ENCODE assay signal across 8 mouse cellular contexts in the genomic region with DNA sequence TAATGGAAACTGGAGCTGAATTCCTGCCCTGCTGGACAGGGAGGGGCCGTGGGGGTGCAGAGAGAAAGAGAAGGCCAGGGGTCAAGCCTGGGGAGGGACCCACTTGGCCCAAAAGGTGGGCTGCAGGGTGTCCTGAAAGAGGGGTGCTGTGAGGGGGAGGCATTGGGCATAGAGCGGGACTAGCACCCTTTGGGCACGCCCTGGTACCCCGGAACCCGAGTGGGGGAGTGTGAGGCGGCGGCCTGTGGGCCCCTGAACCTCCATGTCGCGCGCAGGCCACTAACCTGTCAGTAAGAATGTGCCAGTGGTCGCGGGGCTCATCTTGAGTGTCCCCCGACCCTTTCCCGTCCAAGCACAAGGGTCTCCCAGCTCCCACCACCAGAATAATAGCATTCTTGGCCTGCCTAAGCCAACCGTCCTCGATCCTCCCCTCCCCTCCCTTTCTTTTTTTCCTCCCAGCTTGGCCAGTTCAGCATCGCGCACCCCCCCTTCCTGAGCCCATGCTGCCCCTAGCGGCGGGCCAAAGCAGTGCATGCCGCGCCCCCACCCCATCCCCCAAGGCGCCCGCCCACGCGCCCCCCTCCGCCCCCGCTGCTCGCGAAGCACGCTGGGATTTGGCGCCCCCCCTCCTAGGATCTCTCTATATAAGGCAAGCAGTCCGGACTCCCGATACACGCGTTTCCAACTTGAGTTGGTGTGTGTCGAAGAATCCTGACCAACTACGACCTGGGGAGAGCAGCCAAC. TPM values are rescaled to one million over a fixed set of nuclear protein-coding genes. Genes with fewer than 3 reads are reported as not detected.
DNase-seq lines count a peak whose midpoint lies in the region; ATAC-seq and TF ChIP-seq lines count a peak whose summit lies in the region.

Gene Sgce (minus strand): TSS at position 512 of the 744 bp plus-strand sequence.
Gene Peg10 (plus strand): TSS at position 611 of the 744 bp plus-strand sequence.

- H3K9ac ChIP-seq in hindbrain, embryonic 14.5 days = peak within 1 kb of the TSS; percentile 89

- H3K27ac ChIP-seq in hindbrain, embryonic 14.5 days = peak within 1 kb of the TSS; percentile 89

- in situ Hi-C loops in Patski (cut with MboI; ENCODE audit: low pct_unique_long_range_greater_than_20kb) = loop anchor here (10.0 to 25.0 kb wide), 2 partner anchors 335 to 368 kb away; no protein-coding TSS in a partner anchor

- H3K36me3 ChIP-seq in hindbrain, embryonic 14.5 days (replicated peaks; ENCODE audit: control insufficient read depth, insufficient read depth) = no peaks in the 10 kb centered on the region

- peak; percentile 47 for ATAC-seq in Patski
- ATAC-seq in hindbrain, embryonic 14.5 days (ENCODE audit: low FRiP score) = peak; percentile 70

- H3K9me3 ChIP-seq in hindbrain, embryonic 14.5 days (ENCODE audit: control insufficient read depth, low read length) = peaks cover 23% of the 10 kb centered on the region; the same call in 1 of the 2 replicates

- POLR2A ChIA-PET in Patski (lab: Charles Lee) = interaction anchor here (0.6 kb wide), 1 partner anchor 361 kb away, joined by 3 read pairs; no protein-coding TSS in a partner anchor

- peak within 1 kb of the TSS; percentile 58 for H3K4me3 ChIP-seq in hindbrain, embryonic 14.5 days (replicated peaks; ENCODE audit: low read length)

- TF ChIP-seq CTCF in Patski (IDR thresholded peaks at IDR 0.05) = no peak

- H3K27me3 ChIP-seq in Patski = peaks cover 3% of the 10 kb centered on the region
- H3K27me3 ChIP-seq in hindbrain, embryonic 14.5 days (ENCODE audit: control insufficient read depth, insufficient read depth, low read length) = no peaks in the 10 kb centered on the region

- H3K4me2 ChIP-seq in hindbrain, embryonic 14.5 days (replicated peaks) = peak within 1 kb of the TSS; percentile 68

- H3K4me1 ChIP-seq in hindbrain, embryonic 14.5 days (replicated peaks; ENCODE audit: control insufficient read depth, insufficient read depth, low read length) = peaks cover 3% of the 10 kb centered on the region; the same call in 1 of the 2 replicates

- WGBS in hindbrain, embryonic 14.5 days = 46% methylated on average over 37 of the region's 38 CpGs

- CTCF ChIA-PET in Patski (lab: Charles Lee) = no interaction called here

- DNase-seq in Patski (ENCODE audit: low read depth, low spot score) = no peak
- DNase-seq in cerebellum, postnatal 25 days = peak; percentile 82 to 91
- peak; percentile 73 for DNase-seq in gastrocnemius, adult 18-20 months (ENCODE audit: low spot score)
- peak; percentile 78 for DNase-seq in hindbrain, embryonic 14.5 days (ENCODE audit: low spot score)
- peak; percentile 55 to 64 for DNase-seq in left cerebral cortex, adult 18-20 months (ENCODE audit: low spot score in 2 of 2)
- DNase-seq in lung, postnatal 25 days (ENCODE audit: low spot score) = peak; percentile 57
- DNase-seq in retina, adult 2 months (ENCODE audit: low read depth, low spot score) = peak; percentile 41
- DNase-seq in thymus, postnatal 4 days = peak; percentile 80

RNA-seq across cellular contexts. Expression of gene Sgce, which starts in this region (rescaled TPM):
- polyA plus RNA-seq in Patski (2021) = 94.8 TPM
- 10 to 100 TPM in 1 of 2 experiments, 1 to 10 TPM in 1; 7.6 to 10.5 TPM for total RNA-seq in gastrocnemius, adult 18-20 months (2021)
- polyA plus RNA-seq in hindbrain, embryonic 14.5 days (2014; fragmentation: Nextera tagmentation; extraction: Ambion mirVana) = 51.0 and 55.5 TPM in 2 replicates
- 10 to 100 TPM; 34.0 TPM for total RNA-seq in left cerebral cortex, adult 18-20 months (2021)

RNA-seq across cellular contexts. Expression of gene Peg10, which starts in this region (rescaled TPM):
- polyA plus RNA-seq in Patski (2021) = 17.4 TPM
- total RNA-seq in gastrocnemius, adult 18-20 months (2021) = 1 to 10 TPM; 1.1 to 1.3 TPM
- 10.5 and 12.2 TPM in 2 replicates for polyA plus RNA-seq in hindbrain, embryonic 14.5 days (2014; fragmentation: Nextera tagmentation; extraction: Ambion mirVana)
- total RNA-seq in left cerebral cortex, adult 18-20 months (2021) = 10 to 100 TPM; 11.6 to 13.7 TPM

Comparison
In these comparisons a context has a peak if more than half of its experiments do, and no peak if none do; other contexts are left out.
1. RNA of gene Peg10 (total RNA-seq): 11.6 to 13.7 TPM in left cerebral cortex, adult 18-20 months; 1.1 to 1.3 TPM in gastrocnemius, adult 18-20 months; every median in the first group is over 4 times any median in the second.